Mouse (Mus musculus) cerebellum, postnatal 36 days (tissue): ENCODE measurements around the gene Bnc2.

ENCODE experiments used
- DNase-seq, 2 experiments: peaks; one replicate each; pipeline ENCODE4 v3.0.0; 2021 to 2022; ENCODE audit warnings: mixed read lengths in 2 of 2

Bnc2 gene

GRCm38 (mm10) chr4:84675171-84675973 lies at the start of gene Bnc2:
TSS of gene Bnc2 (minus strand) at chr4:84675275.
- DNase-seq: peak in 1 of 2 experiments; percentile 5

GRCm38 (mm10) chr4:84707961-84708360 lies 32.9 kb upstream of the Bnc2 start:
- no peak for DNase-seq

GRCm38 (mm10) chr4:84685521-84686366 lies 10.7 kb upstream of the Bnc2 start:
- DNase-seq: no peak

GRCm38 (mm10) chr4:84685009-84685408 lies 9.9 kb upstream of the Bnc2 start:
- no peak for DNase-seq

- DNase-seq: no peak
Observed at GRCm38 (mm10) chr4:84675974-84676315, 870 bp upstream of the Bnc2 start.

- DNase-seq: peak; percentile 2 to 10
Observed at GRCm38 (mm10) chr4:84674318-84675170, 531 bp downstream of the Bnc2 start.

GRCm38 (mm10) chr4:84673681-84674307 lies 1.3 kb downstream of the Bnc2 start:
- no peak for DNase-seq

- DNase-seq: no peak
Observed at GRCm38 (mm10) chr4:84672181-84672791, 2.8 kb downstream of the Bnc2 start.

- DNase-seq: no peak
Observed at GRCm38 (mm10) chr4:84670996-84671395, 4.1 kb downstream of the Bnc2 start.

- no peak for DNase-seq
Observed at GRCm38 (mm10) chr4:84669650-84670049, 5.4 kb downstream of the Bnc2 start.

GRCm38 (mm10) chr4:84668949-84669605 lies 6.0 kb downstream of the Bnc2 start:
- no peak for DNase-seq

GRCm38 (mm10) chr4:84668226-84668625 lies 6.8 kb downstream of the Bnc2 start:
- no peak for DNase-seq

- no peak for DNase-seq
Observed at GRCm38 (mm10) chr4:84662228-84663065, 12.6 kb downstream of the Bnc2 start.

GRCm38 (mm10) chr4:84661341-84661740 lies 13.7 kb downstream of the Bnc2 start:
- DNase-seq: no peak

- DNase-seq: no peak
Observed at GRCm38 (mm10) chr4:84651786-84652185, 23.3 kb downstream of the Bnc2 start.

- DNase-seq: no peak
Observed at GRCm38 (mm10) chr4:84646576-84646975, 28.5 kb downstream of the Bnc2 start.

GRCm38 (mm10) chr4:84639166-84639565 lies 35.9 kb downstream of the Bnc2 start:
- no peak for DNase-seq

- DNase-seq: no peak
Observed at GRCm38 (mm10) chr4:84637641-84638040, 37.4 kb downstream of the Bnc2 start.

GRCm38 (mm10) chr4:84634751-84635150 lies 40.3 kb downstream of the Bnc2 start:
- no peak for DNase-seq

- no peak for DNase-seq
Observed at GRCm38 (mm10) chr4:84633991-84634390, 41.1 kb downstream of the Bnc2 start.
